Mouse (Mus musculus) liver, embryonic 16.5 days (tissue): ENCODE data around the gene Eci2. TPM values are rescaled to one million over a fixed set of nuclear protein-coding genes. Genes with fewer than 3 reads are reported as not detected.
"Not testable (repeated sequence)": the region's sequence is repeated elsewhere in the genome, so short reads cannot be mapped to it uniquely, and the experiment has no call there.

ENCODE experiments used
- ATAC-seq: fragments of 200-750 bp; cut with Nextera tagmentation; 2 replicates; pipeline ENCODE4 v1.8.0; 2017; ENCODE audit warnings: low read depth, mild to moderate bottlenecking, moderate number of reproducible peaks, moderate library complexity
- H3K27ac ChIP-seq: fragments of 300-500 bp; sonication (generic); 2 replicates; pipeline ENCODE4 v1.5.1; 2014; ENCODE audit warnings: mild to moderate bottlenecking, low read length
- H3K27me3 ChIP-seq: fragments of 300-500 bp; sonication (generic); 2 replicates; pipeline ENCODE4 v1.6.1; 2014; ENCODE audit warnings: low read depth, low read length, mixed read lengths; ENCODE audit not compliant: control insufficient read depth, insufficient read depth
- H3K36me3 ChIP-seq: fragments of 300-500 bp; sonication (generic); 2 replicates; pipeline ENCODE4 v1.6.1; 2014; ENCODE audit warnings: mild to moderate bottlenecking; ENCODE audit not compliant: control insufficient read depth, insufficient read depth
- H3K4me1 ChIP-seq: fragments of 300-500 bp; sonication (generic); 2 replicates; pipeline ENCODE4 v1.6.1; 2014; ENCODE audit warnings: low read depth, low read length, mixed read lengths; ENCODE audit not compliant: control insufficient read depth
- H3K4me2 ChIP-seq: fragments of 300-500 bp; sonication (generic); 2 replicates; pipeline ENCODE4 v1.6.1; 2014; ENCODE audit warnings: low read depth, low read length, mixed read lengths
- H3K4me3 ChIP-seq: fragments of 300-500 bp; sonication (generic); 2 replicates; pipeline ENCODE4 v1.5.1; 2014; ENCODE audit warnings: low read depth, mild to moderate bottlenecking, low read length
- H3K9ac ChIP-seq: fragments of 300-500 bp; sonication (generic); 2 replicates; pipeline ENCODE4 v1.6.1; 2014; ENCODE audit warnings: low read depth, low read length
- H3K9me3 ChIP-seq: fragments of 300-500 bp; sonication (generic); replicated peaks from 2 replicates; pipeline ENCODE4 v1.6.1; 2016; ENCODE audit warnings: low read length; ENCODE audit not compliant: control insufficient read depth
- WGBS: fragments of 180-500 bp; shearing (Covaris S2); extraction: QIAGEN DNeasy Blood & Tissue Kit; methylation state at CpG from one replicate; pipeline ENCODE4 v1.1.7; 2014; ENCODE audit not compliant: insufficient replicate concordance; 5-methylcytosine and 5-hydroxymethylcytosine counted together
- polyA plus RNA-seq: library from polyadenylated mRNA; unstranded; fragments of >200 nt; fragmentation: Nextera tagmentation; extraction: Ambion mirVana; gene quantifications from 2 replicates; pipeline ENCODE4 v1.2.1, GENCODE M21; 2015

The Eci2 gene
- polyA plus RNA-seq, 1 experiment from 2014 or later, result 48.7 TPM

DNA sequence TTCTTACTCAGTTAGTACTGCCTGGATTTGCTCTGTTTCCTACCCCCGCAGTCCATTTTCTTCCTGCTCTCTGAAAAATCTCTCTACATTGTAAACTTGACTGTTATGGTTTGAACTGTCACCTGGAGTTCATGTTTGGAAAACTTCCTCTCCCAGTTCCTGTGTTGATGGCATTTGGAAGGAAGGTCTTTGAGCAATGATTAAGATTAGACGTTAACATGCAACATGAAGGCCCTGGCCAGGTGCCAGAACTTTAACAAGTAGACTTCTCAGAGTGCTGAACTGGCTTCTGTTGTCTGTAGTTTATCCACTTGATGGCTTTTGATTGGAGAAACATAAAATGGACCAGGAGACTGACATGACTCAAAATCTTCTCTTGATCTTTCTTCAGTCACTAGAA, 31.0 kb downstream of the Eci2 start:
- Histone ChIP-seq H3K27ac (no peak overlapping the region), H3K36me3 (no peaks in the 10 kb centered on the region), H3K4me2 (no peak overlapping the region), H3K9me3 (no peaks in the 10 kb centered on the region), H3K4me1 (peaks cover 23% of the 10 kb centered on the region), H3K27me3 (no peaks in the 10 kb centered on the region), H3K4me3 (no peak overlapping the region), H3K9ac (no peak overlapping the region)
- WGBS, result 52% methylated on average over 2 of the region's 2 CpGs
- no peak for ATAC-seq

- Histone ChIP-seq H3K27ac (peak overlapping the region; percentile 81), H3K36me3 (0 out of 2 replicates have a peak, but pooled peaks cover 3% of the 10 kb centered on the region), H3K9me3 (no peaks in the 10 kb centered on the region), H3K4me2 (peak overlapping the region; percentile 84), H3K9ac (peak overlapping the region; percentile 82), H3K4me1 (peaks cover 23% of the 10 kb centered on the region), H3K27me3 (no peaks in the 10 kb centered on the region), H3K4me3 (peak overlapping the region; percentile 77)
- under 1% methylated on average over 33 of the region's 33 CpGs for WGBS
- ATAC-seq, result peak; percentile 97
Measured at GRCm38 (mm10) chr13:34993983-34994811, 32.7 kb downstream of the Eci2 start.

DNA sequence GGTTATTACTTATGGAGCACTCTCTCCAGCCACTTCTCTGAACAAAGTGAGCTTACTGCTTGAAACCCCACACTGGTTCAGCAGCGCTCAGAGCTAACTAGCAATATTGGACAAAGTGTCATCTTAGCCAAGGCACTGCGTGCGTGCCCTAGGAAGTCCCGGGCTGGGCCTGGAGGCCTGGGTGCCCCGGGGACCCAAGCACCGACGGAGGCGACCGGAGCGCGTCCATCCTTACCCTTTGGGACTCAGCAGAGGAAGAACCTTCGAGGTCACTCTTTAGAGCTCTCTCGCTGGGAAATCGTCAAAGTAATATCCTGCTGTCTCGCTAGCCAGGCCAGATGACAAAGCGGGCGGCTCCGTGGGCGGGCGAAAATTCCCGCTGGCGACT, 33.3 kb downstream of the Eci2 start:
- Histone ChIP-seq H3K9me3 (no peaks in the 10 kb centered on the region), H3K4me1 (peaks cover 23% of the 10 kb centered on the region), H3K9ac (peak overlapping the region; percentile 82), H3K4me3 (peak overlapping the region; percentile 77), H3K36me3 (0 out of 2 replicates have a peak, but pooled peaks cover 4% of the 10 kb centered on the region), H3K4me2 (peak overlapping the region; percentile 84), H3K27me3 (no peaks in the 10 kb centered on the region), H3K27ac (peak overlapping the region; percentile 81)
- ATAC-seq, result peak; percentile 58
- WGBS, result under 1% methylated on average over 22 of the region's 22 CpGs

GRCm38 (mm10) chr13:34993085-34993484, 33.8 kb downstream of the Eci2 start:
- WGBS, result 55% methylated on average over 4 of the region's 4 CpGs
- Histone ChIP-seq H3K27ac (no peak overlapping the region; the same call in 1 of the 2 replicates), H3K36me3 (0 out of 2 replicates have a peak, but pooled peaks cover 4% of the 10 kb centered on the region)

DNA sequence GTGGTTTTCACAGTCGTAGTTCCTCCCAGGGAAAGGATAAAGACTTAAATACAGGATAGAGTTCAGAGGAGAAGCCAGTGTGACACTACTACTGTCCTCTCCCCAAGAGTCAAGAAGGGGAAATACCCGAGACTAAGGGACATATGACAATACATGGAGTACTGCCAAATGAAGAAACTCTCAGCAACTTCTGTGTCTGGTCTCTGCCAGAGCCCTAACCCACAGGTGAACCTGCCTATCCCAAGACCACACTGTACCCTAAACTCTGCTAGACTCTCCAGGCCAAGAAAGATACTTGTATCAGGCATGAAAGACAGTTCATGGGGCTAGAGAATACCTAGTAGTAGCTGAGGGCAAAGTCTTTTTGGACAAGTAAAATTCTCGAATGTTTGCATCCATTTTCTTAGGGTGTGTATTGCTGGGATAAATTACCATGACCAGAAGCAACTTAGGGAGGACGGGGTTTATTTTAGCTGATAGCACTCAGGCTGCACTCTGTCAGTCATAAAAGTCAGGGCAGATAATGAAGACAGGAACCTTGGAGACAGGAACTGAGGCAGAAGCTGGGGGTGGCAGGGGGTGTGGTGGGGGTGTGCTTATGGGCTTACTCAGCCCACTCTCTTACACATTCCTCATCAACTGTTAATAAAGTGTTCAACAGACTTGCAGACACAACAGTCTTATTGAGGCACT, 35.2 kb downstream of the Eci2 start:
- no peak for ATAC-seq
- no peaks in the 10 kb centered on the region for H3K9me3 ChIP-seq
- no peaks in the 10 kb centered on the region for H3K27me3 ChIP-seq
- 52% methylated on average over 4 of the region's 4 CpGs for WGBS
- H3K36me3 ChIP-seq, result 0 out of 2 replicates have a peak, but pooled peaks cover 4% of the 10 kb centered on the region
- no peak overlapping the region for H3K4me3 ChIP-seq
- no peak overlapping the region for H3K9ac ChIP-seq
- H3K4me1 ChIP-seq, result peaks cover 23% of the 10 kb centered on the region
- H3K27ac ChIP-seq, result no peak overlapping the region
- H3K4me2 ChIP-seq, result no peak overlapping the region

More at GRCm38 (mm10) chr13:34993085-34993484, 33.8 kb downstream of the Eci2 start:
- peak overlapping the region; percentile 84 for H3K4me2 ChIP-seq
- H3K27me3 ChIP-seq, result no peaks in the 10 kb centered on the region
- peak overlapping the region; percentile 77 for H3K4me3 ChIP-seq
- no peaks in the 10 kb centered on the region for H3K9me3 ChIP-seq
- peaks cover 23% of the 10 kb centered on the region for H3K4me1 ChIP-seq
- ATAC-seq, result no peak
- peak overlapping the region; percentile 82 for H3K9ac ChIP-seq

DNA sequence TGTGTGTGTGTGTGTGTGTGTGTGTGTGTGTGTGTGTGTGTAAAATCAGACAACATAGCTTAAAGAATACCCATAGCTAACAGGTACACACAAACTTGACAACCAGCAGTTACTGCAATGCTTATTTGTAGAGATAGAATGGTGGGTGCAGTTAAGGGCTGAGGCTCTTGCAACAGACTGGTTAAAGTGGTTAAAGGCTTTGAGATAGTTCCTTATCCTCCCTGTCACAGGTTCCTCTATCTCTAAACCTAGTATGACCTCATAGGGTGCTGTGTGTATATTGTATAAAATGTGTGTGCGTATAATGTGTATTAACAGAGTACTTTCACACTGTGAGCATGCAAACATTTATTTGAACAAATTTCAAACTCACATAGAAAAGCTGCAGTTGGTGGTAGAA, 43.4 kb downstream of the Eci2 start:
- H3K4me3 ChIP-seq, ATAC-seq, H3K4me2 ChIP-seq, H3K36me3 ChIP-seq, H3K9me3 ChIP-seq, H3K9ac ChIP-seq, H3K4me1 ChIP-seq, H3K27ac ChIP-seq, H3K27me3 ChIP-seq: not testable (repeated sequence)
- 65% methylated on average over 1 of the region's 1 CpGs for WGBS

DNA sequence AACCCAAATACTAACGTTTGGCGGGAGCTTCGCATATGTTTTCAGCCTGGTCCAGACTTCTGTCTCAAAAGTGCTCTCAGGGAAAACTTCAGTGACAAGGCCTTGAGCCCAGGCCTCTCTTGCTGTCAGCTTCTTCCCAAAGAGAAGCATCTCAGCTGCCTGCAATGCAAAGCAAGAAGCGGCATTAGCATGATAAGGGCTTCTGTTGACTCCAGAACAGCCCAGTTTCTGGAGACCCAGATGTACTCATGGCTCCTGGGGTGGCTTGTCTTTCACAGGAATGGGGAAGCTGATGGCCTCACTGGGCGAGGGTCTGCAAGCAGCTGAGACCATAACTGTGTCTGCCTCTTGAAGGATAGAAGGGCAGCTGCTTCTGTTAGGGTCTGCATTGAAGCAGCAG, 48.3 kb downstream of the Eci2 start:
- 69% methylated on average over 5 of the region's 5 CpGs for WGBS
- H3K27ac ChIP-seq, result not testable (repeated sequence)

DNA sequence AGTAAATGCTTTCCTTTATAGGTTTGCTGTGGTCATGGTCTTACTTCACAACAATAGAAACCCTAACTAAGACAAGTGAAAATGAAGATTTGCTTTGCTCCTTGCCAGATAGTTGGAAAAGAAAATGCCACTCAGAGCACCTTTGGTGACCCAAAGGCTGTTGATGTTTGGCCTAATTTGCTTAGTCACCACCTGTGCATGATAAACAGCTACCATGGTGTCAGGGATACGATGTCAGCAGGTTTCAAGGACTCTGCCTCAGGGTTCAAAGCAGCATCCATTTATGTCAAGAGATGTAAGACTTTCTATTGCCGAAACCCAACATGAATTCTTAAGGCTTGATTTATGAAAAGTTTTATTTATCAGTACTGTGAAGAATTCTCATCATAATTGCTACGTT, 49.5 kb downstream of the Eci2 start:
- Histone ChIP-seq H3K27ac (no peak overlapping the region), H3K36me3 (peaks cover 15% of the 10 kb centered on the region), H3K4me1 (no peaks in the 10 kb centered on the region), H3K9ac (no peak overlapping the region), H3K4me2 (no peak overlapping the region), H3K4me3 (no peak overlapping the region), H3K27me3 (no peaks in the 10 kb centered on the region), H3K9me3 (no peaks in the 10 kb centered on the region)
- peak; percentile 72 for ATAC-seq
- 73% methylated on average over 3 of the region's 3 CpGs for WGBS

More for the DNA sequence above, 48.3 kb downstream of the Eci2 start:
- H3K4me3 ChIP-seq, ATAC-seq, H3K4me2 ChIP-seq, H3K4me1 ChIP-seq, H3K27me3 ChIP-seq, H3K9me3 ChIP-seq, H3K9ac ChIP-seq: not testable (repeated sequence)
- peaks cover 15% of the 10 kb centered on the region for H3K36me3 ChIP-seq

GRCm38 (mm10) chr13:34976116-34976515, 50.8 kb downstream of the Eci2 start:
- Histone ChIP-seq H3K36me3 (peaks cover 15% of the 10 kb centered on the region), H3K4me2 (no peak overlapping the region), H3K27ac (no peak overlapping the region), H3K4me3 (no peak overlapping the region), H3K27me3 (no peaks in the 10 kb centered on the region), H3K9ac (no peak overlapping the region), H3K9me3 (no peaks in the 10 kb centered on the region), H3K4me1 (no peaks in the 10 kb centered on the region)
- 77% methylated on average over 4 of the region's 4 CpGs for WGBS
- ATAC-seq, result no peak
